Mouse (Mus musculus): ENCODE data around the gene Fntb.

The Fntb gene

DNA sequence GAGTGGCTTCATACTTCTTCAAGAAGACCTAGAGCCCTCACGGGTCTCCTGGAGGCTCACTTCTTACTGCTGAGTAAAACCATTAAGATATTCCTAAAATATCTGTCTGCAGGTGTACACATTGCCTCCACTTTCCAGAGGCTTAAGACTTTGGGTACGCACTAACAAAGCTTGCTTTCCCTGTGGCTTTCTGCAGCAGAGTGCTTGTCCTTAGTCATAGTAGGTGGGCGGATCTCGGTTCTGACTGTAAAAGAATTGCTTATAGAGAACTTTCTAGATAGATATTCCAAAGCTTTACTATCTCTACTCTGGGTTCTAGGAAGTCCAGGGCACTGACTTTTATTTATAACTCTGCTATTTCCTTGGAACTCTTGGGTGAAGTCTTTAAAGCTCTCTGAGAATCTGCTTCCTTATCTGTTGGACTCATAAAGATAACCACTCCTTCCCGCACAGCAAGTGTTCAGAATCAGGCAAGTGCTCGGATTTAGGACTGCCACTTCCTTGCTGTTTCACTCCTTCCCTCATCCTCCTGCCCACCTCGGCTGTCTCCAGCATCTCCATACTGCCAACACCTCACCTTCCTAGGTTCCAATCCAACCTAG, 31.6 kb downstream of the Fntb start:
- DNase-seq: no peak

DNA sequence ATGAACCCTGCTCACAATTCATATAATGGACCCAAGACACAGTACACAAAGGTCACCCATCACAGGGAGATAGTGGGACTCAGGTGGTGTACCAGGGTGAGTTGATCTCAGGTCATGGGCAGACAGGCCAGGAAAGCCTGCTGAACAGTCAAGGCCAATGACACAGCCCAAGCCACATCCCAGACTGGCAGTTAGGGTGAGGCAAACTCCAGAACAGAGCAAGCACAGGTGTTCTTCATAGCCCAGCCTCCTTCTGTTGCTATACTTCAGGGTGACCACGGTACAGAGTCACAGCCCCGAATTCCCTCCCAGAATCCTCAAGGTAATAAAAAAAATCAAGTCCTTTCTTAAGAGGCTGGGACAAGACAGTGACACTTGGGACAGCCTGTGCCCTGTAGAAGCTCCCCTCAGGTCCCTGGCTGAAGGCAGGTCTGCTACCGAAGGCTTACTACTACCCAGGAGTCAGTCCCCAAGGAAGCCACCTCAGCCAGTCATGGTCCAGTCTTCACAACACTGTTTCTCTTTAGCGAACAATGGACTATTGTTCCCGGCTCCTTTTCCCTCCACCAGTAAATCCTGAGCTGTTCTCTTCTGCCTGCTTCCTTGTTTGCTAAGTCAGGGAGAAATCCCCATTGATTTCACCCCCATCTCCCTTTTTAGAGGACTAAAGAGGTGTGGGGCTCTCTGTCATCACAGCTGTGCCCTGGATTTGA, 32.8 kb downstream of the Fntb start:
- no peak for DNase-seq

DNA sequence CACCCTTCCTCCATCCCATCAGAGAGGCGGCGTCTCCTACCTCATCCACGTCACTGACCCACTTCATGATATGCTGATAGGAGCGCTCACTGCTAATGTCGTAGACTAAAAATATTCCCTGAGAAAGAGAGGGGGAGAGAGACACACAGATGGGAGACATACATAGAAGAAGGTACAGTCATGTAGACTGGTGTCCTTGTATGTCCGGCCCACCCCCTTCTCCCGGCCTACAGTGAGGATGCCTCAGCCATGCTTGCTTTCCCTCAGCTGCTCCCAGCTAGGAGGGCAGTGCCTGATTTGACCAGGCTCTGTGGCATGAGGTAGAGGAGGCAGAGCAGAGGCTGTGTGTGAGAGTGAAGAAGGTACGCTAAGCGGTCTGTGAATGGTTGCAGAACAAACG, 37.6 kb downstream of the Fntb start:
- peak; percentile 68 for DNase-seq

DNA sequence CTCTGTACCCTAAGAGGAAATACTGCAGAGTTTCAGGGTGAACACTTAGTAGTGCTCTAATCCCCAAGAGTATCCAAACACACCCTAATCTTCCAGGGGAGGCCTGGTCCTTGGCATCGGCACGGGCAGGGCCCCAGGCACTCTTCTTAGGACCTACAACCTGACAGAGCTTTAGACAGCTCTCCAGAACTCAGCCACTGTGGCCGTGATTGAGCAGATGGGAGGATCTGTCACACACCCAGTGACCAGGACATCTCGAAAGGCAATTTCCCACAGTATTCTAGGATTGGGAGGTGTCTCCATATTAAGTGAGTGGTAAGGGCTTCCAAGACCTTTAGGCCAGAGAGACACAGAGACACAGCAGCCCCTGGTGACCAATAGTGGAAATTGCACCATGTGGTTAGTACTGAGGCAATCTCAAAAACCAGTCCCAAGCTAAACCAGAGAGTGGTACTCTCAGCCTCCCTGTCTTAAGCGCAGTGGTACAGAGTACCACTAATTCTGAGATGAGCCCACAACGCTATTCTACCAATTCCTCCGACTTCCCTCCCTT, 38.4 kb downstream of the Fntb start:
- no peak for DNase-seq

DNA sequence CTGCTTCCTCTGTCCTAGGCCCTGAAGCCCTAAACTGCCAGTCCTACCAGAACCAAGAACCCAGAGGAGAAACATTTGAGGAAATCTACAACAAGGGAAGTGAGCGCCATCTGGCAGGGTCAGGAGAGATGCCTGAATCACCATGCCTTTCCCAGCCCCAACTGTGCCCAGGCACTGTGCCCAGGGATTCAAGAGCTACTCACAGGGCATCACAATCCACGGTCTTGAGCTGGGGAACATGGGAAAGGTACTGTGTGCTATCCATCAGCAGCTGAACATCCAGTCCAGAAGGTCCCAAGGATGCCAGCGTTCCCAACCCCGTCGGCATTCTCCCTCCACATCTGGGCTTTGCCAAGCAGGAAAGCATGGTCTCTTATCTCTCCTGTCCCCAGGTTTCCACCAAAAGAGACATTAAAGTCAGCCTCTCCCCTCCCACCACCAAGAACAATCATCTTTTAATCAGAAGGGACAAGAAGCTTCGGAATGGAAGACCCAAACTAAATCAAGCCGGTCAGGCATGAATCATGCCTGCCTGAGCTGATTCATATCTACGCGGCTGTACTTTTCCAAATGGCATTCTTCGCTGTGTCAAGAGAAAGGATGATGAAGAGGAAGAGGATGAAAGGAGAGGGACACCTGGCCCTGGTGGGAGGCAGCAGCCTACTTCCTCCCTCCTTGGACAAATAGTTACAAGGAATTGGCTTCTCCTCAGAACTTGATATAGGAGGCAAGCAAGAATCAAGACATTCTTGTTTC, 39.8 kb downstream of the Fntb start:
- DNase-seq: peak; percentile 56

DNA sequence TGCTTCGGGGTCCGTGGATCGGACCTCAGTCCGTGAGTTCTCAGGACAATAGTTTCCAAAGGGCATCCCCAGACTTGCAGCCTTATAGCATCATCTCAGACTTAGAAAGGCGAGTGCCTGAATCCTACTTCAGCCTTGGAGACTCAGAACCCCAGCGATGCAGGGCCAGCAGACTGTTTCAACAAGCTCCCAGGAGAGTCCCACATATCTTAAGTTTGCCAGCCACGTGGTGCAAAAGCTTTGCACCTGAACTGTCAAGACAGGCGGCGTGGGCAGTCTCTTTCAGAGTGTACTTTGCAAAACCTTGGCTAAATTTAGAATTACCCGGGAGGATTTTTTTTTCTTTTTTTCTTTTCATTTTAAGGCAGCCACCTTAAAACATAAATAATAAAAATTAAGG, 42.4 kb downstream of the Fntb start:
- peak; percentile 78 for DNase-seq

DNA sequence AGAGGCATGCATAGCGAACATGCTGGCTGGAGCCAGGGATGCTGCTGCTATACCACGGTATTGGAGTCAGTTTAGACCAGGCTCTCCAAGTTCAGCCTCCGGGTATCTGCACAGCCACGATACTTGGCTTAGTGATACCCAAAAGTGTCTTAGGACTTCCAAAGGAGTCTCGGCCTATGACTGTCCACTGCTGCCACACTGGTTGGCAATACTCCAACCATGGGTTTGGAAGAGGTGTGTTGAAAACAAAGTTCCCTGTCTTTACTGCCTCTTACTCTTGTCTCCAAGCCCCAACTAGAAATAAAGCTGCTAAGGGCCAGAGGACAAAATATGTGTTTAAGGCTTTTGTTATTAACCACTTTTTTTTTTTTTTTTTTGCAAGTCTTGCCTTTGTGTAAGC, 45.1 kb downstream of the Fntb start:
- no peak for DNase-seq

DNA sequence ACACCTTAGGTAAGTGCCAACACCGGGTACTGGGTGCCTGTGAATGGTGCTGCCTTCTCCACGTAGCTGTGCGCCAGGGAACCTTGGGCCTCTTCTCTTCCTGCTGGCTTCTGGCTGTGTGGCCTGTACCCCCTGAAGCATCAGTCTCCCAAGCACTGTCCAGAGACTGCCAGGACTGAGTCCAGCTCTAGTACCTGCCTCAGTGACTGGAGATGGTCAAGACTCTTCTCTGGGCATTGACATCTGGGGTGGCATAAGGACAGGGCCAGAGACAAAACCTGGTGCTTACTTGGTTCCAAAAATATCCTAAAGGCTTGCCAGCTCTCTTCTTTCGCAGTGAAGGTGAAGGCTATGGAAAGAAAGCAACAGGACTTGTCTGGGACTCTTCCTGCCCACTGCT, 45.6 kb downstream of the Fntb start:
- DNase-seq: no peak

DNA sequence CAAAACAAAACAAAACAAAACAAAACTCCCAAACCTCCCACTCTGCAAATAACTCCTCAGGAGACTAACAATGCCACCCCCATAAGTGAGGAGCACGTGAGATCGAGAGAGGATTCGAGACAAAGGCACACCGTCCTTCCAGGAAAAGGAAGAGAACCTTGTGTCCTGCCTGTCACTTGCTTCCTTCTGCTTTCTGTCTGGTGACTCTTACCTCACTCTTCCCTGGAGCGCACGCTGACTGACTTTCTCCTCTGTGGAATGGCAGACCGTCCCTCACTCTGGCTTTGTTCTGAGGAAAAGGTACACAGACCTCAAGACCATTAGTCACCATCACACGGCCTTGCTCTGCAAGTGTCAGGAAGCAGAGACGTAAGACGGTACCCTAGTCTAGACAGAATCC, 48.2 kb downstream of the Fntb start:
- DNase-seq: no peak

DNA sequence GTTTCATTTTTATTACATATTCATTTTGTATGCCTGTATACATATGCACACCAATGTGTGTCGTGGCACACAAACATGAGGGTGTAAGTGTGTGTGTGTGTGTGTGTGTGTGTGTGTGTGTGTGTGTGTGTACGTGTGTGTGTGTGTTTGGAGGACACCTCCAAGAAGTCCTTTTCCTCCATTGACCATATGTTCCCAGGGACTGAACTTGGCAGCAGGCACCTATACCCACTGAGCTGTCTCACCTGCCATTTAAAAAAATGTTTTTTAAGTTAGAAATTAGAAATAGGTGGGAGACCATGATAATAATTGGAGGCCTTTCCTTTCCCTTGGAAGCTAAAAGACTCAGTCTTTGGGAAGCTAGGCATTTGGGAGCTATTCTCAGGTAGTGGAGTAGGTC, 48.7 kb downstream of the Fntb start:
- DNase-seq: no peak

DNA sequence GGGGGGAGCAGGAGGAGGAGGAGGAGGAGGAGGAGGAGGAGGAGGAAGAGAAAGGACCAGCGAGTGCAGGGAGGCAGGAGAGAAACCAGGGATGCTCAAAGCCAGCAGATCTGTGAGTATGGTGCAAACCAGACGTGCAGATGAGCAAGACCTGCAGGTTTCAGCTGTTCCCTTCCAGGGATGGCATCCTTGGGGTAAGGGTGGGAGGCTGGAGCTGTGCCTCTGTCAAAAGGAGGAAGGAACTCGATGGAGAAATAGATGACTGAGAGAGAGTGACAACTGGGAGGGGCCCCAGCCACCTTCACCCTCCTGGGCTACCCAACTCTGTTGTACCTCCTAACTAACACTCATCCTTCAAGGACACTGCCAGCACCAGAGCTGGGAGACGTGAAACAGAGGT, 51.3 kb downstream of the Fntb start:
- DNase-seq: no peak

DNA sequence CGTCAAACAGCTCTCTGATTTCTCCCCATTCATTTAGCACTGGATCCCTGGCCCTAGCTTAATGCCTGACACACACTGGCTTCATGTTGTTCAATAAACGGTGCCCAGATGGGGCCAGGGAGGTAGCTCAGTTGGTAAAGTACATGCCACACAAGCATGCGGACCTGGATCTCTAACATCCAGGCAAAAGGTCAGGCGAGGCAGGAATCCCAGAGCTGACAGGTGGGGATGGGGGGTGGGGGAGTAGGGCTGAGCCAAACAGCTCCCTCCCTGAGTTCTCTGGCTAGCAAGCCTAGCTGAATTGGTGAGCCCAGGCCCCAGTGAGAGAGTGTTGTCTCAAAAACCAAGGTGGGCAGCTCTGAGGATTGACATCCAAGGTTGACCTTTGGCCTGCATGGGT, 51.8 kb downstream of the Fntb start:
- no peak for DNase-seq

DNA sequence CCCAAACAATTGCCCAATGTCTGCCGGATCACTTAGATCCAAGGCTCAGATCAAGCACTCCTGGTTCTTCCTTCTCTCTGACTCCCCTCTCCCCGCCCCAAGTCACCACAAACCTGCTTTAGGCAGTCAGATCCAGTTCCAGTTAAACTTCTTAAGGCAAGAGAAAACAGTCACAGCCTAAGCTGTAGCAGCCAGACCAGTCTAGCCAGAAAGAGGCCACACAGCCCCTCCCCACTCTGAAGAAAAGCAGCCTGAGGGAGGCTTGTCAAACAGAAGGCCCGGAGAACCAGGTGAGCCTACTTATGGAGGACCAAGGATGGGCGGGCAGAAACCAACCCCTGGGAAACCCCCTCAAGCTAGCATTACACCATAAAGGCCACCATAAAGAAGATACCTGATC, 52.7 kb downstream of the Fntb start:
- no peak for DNase-seq

DNA sequence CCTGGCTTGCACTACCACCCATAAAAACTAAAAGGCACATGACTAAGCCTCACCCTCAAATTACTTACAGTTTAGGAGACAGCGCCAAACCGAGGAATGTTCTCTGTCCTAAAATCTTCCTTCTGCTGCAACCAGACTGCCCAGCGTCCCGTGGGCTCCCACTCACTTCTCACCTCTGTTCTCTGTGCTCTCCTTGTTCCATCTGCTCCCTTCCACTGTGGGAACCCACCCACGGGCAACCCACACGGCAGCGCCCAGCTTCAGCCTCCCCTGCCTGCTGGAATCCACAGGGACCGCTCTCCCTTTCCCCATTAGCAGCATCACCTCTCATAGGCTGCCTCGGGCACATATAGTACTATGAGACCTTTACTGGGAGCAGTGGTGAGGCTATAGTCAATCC, 53.5 kb downstream of the Fntb start:
- peak; percentile 92 for DNase-seq

DNA sequence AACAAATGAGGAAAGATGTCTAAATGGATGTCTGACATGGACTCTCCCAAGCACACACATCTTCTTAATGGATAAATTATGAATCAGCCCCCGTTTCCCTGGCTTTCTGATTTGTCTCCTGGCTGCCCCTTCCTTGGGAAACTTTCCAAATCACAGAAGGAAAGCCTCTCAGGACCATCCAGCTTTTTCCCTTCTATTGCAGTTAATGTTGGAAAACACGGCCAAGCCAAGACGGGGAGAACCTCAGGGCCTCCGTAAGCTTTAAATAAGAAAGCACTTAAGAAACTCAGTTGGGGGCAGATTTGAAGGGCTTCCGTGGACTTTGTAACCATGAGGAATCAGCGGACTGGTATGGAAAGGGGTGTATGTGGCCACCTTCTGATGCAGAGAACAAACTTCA, 54.4 kb downstream of the Fntb start:
- DNase-seq: no peak

DNA sequence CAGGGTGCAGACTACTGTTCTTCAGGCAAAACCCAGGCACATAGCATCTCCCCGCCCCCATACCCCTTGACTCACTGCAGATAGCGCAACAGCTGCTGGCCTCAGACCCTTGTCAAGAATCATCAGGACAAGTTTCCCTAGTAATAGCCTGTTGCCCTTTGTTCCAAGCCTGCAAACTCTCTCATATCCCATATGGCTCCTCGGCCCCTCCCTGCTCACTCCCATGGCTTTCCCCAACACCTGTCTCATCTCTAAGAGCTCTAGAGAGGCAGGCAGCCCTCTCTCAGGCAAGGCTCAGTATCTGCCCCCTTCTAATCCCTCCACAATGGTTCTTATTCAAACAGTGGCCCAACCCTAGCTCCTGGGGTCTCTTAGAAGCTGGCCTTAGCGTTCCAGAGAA, 55.2 kb downstream of the Fntb start:
- no peak for DNase-seq

DNA sequence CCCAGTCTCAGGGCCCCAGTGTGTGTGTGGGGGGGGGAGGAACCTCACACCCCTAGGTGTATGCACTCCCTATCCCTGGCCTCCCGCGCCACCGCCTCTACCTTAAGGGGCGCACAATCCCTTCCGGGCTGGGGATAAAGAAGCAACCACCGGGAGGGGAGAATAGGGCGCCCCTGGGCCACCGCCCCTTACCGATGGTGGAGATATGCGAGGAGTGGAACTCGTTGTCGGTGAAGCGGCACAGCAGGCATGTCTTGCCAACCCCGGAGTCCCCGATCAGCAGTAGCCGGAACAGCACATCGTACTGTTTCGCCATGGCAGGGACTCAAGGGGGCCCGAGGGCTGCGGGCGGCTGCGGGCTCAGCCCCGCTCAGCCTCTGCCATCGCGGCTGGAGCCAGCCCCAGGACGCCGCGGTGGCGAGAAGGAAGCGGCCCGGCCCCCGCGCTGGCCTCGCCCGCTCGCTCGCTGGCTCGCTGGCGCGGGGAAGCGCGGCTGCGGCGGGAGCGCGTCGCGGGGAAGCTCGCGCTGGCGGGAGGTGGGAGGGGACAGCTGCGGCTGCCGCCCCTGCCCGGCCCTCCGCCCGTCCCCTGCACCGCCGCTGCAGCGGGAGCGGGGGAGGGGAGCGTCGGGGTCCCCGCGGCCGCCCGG, 56.7 kb downstream of the Fntb start:
- DNase-seq: peak; percentile 60

DNA sequence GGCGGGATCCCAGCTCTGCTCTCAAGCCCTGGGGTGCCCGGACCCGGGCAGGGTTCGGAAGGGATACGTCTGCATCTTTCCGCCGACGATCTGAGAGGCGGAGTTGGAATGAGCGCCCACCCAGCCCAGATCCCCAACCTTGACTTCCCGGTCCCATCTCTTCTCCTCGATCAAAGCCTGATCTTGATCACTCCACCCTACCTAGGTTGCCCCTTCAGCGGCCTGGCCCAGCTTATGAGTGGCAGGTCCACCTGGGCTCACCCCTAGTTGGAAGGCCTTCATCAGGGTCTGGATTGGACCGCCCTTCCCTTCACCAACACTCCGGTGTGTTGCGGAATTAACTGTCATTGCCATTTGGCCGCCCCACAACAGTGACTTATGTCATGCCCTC, 57.3 kb downstream of the Fntb start, which contains the start of gene Rab15:
Rab15 (minus strand) TSS at position 258 of the 391 bp plus-strand sequence.
- DNase-seq: no peak

DNA sequence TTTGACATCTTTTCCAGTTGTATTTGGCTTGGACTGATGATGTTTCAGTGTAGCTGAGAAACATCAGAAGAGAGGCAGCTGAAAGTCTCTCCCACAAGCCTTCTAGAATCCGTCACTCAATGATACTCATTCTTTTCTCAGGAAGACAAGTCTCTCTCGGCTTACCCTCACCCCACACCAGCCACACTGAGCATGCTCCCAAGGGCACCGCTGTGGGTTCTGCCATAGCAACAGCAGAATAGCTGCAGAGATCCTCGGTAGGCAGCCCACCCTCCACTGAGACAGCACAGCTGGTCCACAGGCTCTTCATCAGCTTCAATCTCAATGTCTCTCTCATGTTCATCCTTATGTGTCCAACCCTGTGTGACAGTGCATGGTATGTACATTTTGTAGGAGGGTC, 59.9 kb downstream of the Fntb start:
- DNase-seq: no peak

DNA sequence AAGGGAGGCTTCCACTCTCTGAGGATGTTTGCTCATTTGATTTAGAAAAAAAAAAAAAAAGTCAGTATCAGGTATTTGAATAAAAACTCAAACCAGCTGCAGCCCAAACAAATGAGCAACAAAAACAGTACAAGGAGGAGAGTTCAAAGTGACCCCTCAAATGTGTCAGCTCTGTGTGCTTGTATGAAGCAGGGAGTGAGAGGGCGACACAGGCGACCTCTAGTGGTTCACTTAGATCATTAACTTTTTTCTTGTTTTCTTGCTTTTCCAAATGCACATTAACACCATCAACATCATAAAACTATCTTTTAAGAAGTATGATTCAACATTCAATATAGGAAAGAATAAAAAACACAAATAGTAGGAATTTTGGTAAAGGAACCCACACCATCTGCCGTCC, 67.3 kb downstream of the Fntb start:
- no peak for DNase-seq

DNA sequence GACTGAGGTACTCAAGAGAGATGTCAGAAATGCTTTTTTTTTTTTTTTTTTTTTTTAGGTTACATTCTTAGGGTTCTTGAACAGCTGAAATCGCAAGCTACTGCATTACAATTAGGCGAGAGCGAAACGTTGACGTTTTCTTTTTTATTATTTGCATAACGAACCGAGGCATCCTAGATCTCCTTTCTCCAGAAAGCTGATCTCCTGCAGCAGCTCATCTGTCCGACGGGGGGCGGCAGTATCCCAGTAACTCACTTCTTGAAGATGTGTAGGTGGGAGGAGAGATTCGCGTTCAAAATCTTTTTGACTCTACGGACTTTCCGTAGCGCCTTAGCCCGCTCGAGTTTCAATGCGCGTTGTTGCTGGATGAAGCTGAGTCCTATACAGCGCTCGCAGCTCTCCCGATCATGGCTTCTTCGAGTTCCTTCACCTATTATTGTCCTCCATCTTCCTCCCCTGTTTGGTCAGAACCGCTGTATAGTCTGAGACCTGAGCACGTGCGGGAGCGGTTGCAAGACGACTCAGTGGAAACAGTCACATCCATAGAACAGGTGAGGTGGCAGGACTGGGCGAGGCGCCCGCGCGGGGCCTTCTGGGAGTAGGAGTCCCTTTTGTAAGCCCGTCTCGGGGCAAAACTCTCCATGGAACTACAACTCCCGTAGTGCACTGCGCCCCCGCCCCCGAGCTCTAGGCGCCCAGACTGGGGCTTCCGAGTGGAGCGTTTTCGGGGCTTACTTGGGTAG, 71.9 kb downstream of the Fntb start:
- peak; percentile 99 for DNase-seq

DNA sequence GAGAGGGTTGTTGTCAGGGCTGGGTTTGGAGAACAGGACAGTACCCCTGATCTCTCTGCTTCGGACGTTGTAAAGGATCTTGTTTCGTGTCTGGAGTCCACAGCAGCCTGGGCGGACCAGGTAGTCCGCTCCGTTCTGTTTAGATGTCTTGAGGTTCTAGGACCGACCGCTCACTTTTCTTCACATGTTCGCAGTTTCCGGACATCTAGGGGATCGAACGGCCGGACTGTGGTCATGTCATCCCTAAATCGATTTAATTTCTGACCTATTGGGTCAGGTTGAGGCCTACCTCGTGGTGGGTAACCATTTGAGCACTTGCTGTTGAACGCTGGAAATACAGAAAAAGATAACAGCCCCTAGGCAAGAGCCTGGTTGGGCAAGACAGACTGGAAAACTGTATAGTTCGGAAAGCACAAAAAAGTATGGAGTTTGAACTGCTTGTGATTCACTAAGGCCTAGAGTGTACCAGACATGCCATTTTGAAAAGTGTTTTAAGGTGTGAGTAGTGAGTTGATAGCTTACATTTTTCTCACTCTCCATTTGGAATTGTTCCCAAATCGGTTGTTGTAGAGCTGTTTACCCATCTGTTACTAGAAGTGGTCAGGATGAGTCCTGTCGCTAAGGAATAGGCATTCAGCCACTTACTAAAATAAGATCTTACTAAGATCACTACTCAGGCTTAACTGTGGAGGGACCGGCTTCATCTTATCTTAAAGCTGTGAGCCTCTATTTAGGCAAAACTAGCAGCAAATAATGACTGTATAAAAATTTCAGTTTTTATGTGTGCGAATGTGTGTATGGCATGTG, 72.7 kb downstream of the Fntb start:
- DNase-seq: no peak
